Mouse (Mus musculus) left cerebral cortex, adult 2 months (tissue): ENCODE data around the gene Hhipl1. TPM values are rescaled to one million over a fixed set of nuclear protein-coding genes. Genes with fewer than 3 reads are reported as not detected.
A peak's percentile ranks its signal among the peaks of the same experiment; 100 is the strongest.

Experiments
- DNase-seq, 2 experiments: peaks; one replicate each; pipeline ENCODE4 v3.0.0; 2021 to 2022; ENCODE audit warnings: low spot score in 2 of 2, mixed read lengths in 1 of 2; ENCODE audit errors: extremely low spot score in 1 of 2
- H3K27ac ChIP-seq: fragments of 200-600 bp; 2 replicates; pipeline ENCODE4 v1.8.1; 2022
- H3K4me3 ChIP-seq: fragments of 200-600 bp; 2 replicates; pipeline ENCODE4 v1.8.1; 2022
- CTCF ChIP-seq: fragments of 200-600 bp; IDR thresholded peaks from 2 replicates; pipeline ENCODE4 v1.8.1; 2022; ENCODE audit warnings: antibody characterized with exemption, mild to moderate bottlenecking, moderate library complexity
- intact Hi-C: fragments of 180-260 bp; cut with DNase I; formaldehyde crosslinking; loops from one replicate; pipeline ENCODE4 v1.15.1; 2025
- total RNA-seq, 2 experiments: library from RNA; stranded (reverse); gene quantifications; 2 replicates each; pipeline ENCODE4 v1.2.3; 2021

Hhipl1 gene
- total RNA-seq, 2 experiments from 2014 or later = 7.1 to 7.4 TPM

GRCm38 (mm10) chr12:108305172-108305571, 898 bp upstream of the Hhipl1 start:
- no peak overlapping the region for H3K4me3 ChIP-seq
- H3K27ac ChIP-seq = no peak overlapping the region
- DNase-seq = no peak
- no peak for TF ChIP-seq CTCF
- intact Hi-C loops = no loop called here

GRCm38 (mm10) chr12:108307553-108307952, 1.5 kb downstream of the Hhipl1 start:
- intact Hi-C loops = no loop called here
- Histone ChIP-seq H3K27ac (no peak overlapping the region), H3K4me3 (no peak overlapping the region)
- DNase-seq = peak; percentile 44 to 71
- TF ChIP-seq CTCF = peak; percentile 80

- Histone ChIP-seq H3K4me3 (no peak overlapping the region), H3K27ac (no peak overlapping the region)
- no peak for TF ChIP-seq CTCF
- intact Hi-C loops = no loop called here
- no peak for DNase-seq
These were observed 2.3 kb downstream of the Hhipl1 start for GRCm38 (mm10) chr12:108308363-108308856.

GRCm38 (mm10) chr12:108309116-108309794, 3.2 kb downstream of the Hhipl1 start:
- no peak for TF ChIP-seq CTCF
- DNase-seq = no peak
- Histone ChIP-seq H3K27ac (no peak overlapping the region), H3K4me3 (no peak overlapping the region)
- intact Hi-C loops = no loop called here

DNA sequence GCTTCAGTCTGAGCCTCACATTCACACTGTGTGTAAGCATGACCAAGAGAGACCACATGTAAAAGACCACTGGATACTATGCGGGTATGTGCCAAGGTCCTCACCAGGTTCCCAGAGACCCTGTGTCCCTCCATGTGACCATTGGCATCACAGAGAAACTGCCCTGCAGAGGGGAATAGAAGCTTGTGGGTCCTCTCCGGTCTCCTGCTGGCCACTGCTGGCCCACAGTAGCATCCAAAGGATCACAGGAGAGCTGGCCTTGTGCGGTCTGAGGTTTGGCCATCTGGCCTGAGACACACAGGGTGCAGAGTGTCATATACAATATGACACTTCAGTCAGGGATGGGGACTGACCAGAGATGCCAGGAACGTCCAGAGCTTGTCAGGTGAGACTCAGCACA, 4.0 kb downstream of the Hhipl1 start:
- no peak overlapping the region for H3K27ac ChIP-seq
- H3K4me3 ChIP-seq = no peak overlapping the region
- intact Hi-C loops = no loop called here
- no peak for TF ChIP-seq CTCF
- no peak for DNase-seq

GRCm38 (mm10) chr12:108310456-108311027, 4.5 kb downstream of the Hhipl1 start:
- intact Hi-C loops = no loop called here
- no peak for DNase-seq
- H3K4me3 ChIP-seq = no peak overlapping the region
- no peak overlapping the region for H3K27ac ChIP-seq
- no peak for TF ChIP-seq CTCF

DNA sequence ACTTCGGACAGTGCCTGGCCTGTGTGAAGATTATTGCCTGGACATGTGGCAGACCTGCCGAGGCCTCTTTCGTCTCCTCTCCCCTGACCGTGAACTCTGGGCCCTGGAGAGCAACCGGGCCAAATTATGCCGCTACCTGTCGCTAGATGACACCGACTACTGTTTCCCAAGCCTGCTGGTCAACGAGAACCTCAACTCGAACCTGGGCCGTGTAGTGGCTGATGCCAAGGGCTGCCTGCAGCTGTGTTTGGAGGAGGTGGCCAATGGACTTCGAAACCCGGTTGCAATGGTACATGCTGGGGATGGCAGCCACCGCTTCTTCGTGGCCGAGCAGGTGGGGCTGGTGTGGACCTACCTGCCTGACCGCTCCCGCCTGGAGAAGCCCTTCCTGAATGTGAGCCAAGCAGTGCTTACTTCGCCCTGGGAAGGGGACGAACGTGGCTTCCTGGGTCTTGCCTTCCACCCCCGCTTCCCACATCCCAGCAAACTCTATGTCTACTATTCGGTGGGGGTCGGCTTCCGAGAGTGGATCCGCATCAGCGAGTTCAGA, 5.7 kb downstream of the Hhipl1 start:
- DNase-seq = no peak

DNA sequence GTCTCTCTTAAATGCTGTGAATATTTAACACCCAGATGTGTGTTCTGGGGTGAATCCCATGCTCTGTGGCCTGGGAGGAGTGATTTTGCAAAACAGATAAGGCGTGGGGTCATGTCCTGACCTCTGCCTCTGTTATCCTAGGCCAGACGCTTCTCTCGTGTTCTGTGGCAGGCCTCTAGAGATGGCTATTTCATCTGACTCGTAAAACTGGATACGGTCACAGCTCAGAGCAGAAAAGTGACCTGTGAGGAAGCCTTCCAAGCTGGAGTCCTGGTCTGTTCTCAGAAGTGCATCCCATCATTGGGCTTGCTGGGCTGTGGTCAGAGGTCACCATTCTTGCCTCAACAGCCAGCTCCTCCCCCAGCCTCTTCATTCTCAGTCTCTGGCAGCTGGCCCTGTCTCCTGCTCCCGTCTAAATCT, 6.4 kb downstream of the Hhipl1 start:
- Histone ChIP-seq H3K27ac (no peak overlapping the region), H3K4me3 (no peak overlapping the region)
- no peak for DNase-seq
- no peak for TF ChIP-seq CTCF
- intact Hi-C loops = no loop called here

More for the DNA sequence above, 5.7 kb downstream of the Hhipl1 start:
- Histone ChIP-seq H3K4me3 (no peak overlapping the region), H3K27ac (no peak overlapping the region)
- no peak for TF ChIP-seq CTCF
- intact Hi-C loops = no loop called here

- TF ChIP-seq CTCF = no peak
- Histone ChIP-seq H3K4me3 (no peak overlapping the region), H3K27ac (no peak overlapping the region)
- no peak for DNase-seq
- intact Hi-C loops = no loop called here
These were observed 7.2 kb downstream of the Hhipl1 start for GRCm38 (mm10) chr12:108313244-108313772.

- H3K4me3 ChIP-seq = no peak overlapping the region
- intact Hi-C loops = no loop called here
- H3K27ac ChIP-seq = no peak overlapping the region
- no peak for DNase-seq
- TF ChIP-seq CTCF = no peak
These were observed 9.7 kb downstream of the Hhipl1 start for GRCm38 (mm10) chr12:108315818-108316217.

DNA sequence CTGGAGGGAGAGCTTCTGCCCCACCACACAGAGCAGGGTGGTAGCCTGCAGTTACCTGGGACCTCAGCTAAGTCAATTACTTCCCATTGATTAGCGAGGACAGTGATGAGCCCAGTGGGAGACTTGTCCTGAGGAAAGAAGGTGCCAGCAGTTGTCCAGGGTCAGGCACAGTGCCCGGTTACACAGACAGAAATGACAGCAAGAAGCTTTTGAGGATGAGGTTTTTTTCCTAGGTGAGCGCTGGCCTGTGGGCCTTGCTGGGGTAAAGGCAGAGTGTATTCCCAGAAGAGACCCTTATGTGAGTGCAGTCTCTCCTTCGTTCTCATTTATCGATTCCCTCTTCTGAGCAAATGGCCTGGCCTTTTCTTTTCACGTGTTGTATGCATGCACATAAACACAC, 10.6 kb downstream of the Hhipl1 start:
- Histone ChIP-seq H3K4me3 (no peak overlapping the region), H3K27ac (no peak overlapping the region)
- DNase-seq = no peak
- TF ChIP-seq CTCF = no peak
- intact Hi-C loops = no loop called here

- intact Hi-C loops = no loop called here
- DNase-seq = no peak
- Histone ChIP-seq H3K27ac (no peak overlapping the region), H3K4me3 (no peak overlapping the region)
- no peak for TF ChIP-seq CTCF
These were observed 11.2 kb downstream of the Hhipl1 start for GRCm38 (mm10) chr12:108317201-108317738.
